Mouse (Mus musculus): ENCODE measurements around the gene Rtkn. TPM values are rescaled to one million over a fixed set of nuclear protein-coding genes. Genes with fewer than 3 reads are reported as not detected.

Rtkn gene
- polyA plus RNA-seq, 1 experiment from 2014 or later: 18.0 TPM

DNA sequence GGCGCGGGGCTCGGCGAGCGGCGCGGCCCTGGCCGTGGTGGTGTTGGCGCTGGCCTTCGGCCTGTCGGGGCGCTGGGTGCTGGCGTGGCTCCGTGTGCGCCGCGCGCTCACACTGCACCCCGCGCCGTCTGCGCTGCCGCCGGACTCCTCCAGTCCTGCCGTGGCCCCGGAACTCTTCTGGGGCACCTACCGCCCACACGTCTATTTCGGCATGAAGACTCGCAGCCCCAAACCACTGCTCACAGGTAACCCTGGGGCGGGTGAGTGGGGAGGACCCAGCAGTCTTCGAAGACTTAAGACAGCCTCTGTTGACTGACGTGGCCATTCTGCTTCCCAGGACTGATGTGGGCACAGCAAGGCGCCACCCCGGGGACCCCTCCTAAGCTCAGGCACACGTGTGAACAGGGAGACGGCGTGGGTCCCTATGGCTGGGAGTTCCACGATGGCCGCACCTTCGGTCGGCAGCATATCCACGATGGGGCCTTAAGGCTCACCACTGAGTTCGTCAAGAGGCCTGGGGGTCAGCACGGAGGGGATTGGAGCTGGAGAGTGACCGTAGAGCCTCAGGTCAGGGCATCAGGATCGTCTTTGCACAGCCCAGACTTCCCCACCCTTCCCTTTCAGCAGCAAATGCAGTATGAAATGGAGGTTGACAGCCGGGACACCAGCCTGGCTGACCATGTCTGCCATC is 19.4 kb upstream of the Rtkn start:
- H3K4me1 ChIP-seq (ENCODE audit: control insufficient read depth, insufficient read depth, low read length): peaks cover 28% of the 10 kb centered on the region
- H3K27ac ChIP-seq (ENCODE audit: low read depth, low read length): peak overlapping the region; percentile 84; the same call in 1 of the 2 replicates
- no peaks in the 10 kb centered on the region for H3K27me3 ChIP-seq (ENCODE audit: control insufficient read depth, insufficient read depth, low read length)
- peak overlapping the region; percentile 95 for H3K4me2 ChIP-seq (replicated peaks; ENCODE audit: low read depth, low read length)
- ATAC-seq (ENCODE audit: low FRiP score, low TSS enrichment): no peak; the same call in 1 of the 2 replicates
- H3K36me3 ChIP-seq (ENCODE audit: control insufficient read depth, insufficient read depth, low read length): peaks cover 37% of the 10 kb centered on the region
- peak overlapping the region; percentile 69 for H3K4me3 ChIP-seq (ENCODE audit: low read length)
- 2% methylated on average over 41 of the region's 48 CpGs for WGBS
- H3K9ac ChIP-seq (ENCODE audit: low read depth, low read length): peak overlapping the region; percentile 93
- H3K9me3 ChIP-seq (ENCODE audit: control insufficient read depth, low read length): no peaks in the 10 kb centered on the region

DNA sequence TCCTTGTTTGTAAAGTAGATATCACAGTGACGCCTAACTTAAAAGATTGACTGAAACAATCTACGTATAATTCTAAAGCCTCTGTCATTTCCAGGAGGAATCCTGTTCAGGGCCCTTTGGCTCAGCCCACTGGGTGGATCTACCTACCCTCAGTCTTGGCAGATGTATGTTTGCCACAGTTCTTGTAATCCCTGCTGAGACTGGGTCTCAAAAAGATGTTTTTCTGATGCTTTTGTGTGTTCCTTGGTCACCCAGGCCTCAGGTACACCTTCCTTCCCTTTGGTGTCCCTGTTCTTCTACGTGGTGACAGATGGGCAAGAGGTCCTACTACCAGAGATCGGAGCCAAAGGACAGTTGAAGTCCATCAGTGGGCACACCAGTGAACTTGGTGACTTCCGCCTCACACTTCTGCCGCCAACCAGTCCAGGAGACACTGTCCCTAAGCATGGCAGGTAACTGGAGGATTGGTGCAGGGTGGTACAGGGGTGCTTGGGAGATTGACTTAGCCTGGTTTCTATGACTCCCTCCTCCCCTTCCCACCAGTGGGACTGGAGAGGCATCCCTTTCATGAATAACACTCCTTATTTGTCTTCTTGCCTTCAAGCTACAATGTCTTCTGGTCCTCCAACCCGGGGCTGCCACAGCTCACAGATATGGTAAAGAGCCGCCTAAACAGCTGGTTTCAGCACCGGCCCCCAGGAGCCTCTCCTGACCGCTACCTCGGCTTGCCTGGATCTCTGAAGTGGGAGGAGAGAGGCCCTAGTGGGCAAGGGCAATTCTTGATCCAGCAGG is 18.7 kb upstream of the Rtkn start:
- Histone ChIP-seq H3K27me3 (ENCODE audit: control insufficient read depth, insufficient read depth, low read length) (no peaks in the 10 kb centered on the region), H3K36me3 (ENCODE audit: control insufficient read depth, insufficient read depth, low read length) (peaks cover 32% of the 10 kb centered on the region), H3K27ac (ENCODE audit: low read depth, low read length) (0 out of 2 replicates have a peak overlapping the region, but pooled peaks have one; percentile 84), H3K9ac (ENCODE audit: low read depth, low read length) (peak overlapping the region; percentile 93), H3K4me1 (ENCODE audit: control insufficient read depth, insufficient read depth, low read length) (peaks cover 28% of the 10 kb centered on the region), H3K4me2 (replicated peaks; ENCODE audit: low read depth, low read length) (peak overlapping the region; percentile 95), H3K4me3 (ENCODE audit: low read length) (peak overlapping the region; percentile 69), H3K9me3 (ENCODE audit: control insufficient read depth, low read length) (no peaks in the 10 kb centered on the region)
- ATAC-seq (ENCODE audit: low FRiP score, low TSS enrichment): no peak
- 72% methylated on average over 11 of the region's 11 CpGs for WGBS

DNA sequence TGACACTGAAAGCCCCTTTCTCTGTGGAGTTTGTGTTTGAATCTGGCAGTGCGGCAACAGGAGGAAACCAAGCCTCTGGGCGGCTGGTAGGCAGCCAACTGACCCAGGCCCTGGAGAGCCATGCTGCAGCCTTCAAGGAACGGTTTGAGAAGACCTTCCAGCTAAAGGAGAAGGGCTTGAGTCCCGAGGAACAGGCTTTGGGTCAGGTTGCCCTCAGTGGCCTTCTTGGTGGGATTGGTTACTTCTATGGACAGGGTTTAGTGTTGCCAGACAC is 18.2 kb upstream of the Rtkn start:
- WGBS: 88% methylated on average over 4 of the region's 4 CpGs
- H3K4me3 ChIP-seq (ENCODE audit: low read length): 0 out of 2 replicates have a peak overlapping the region, but pooled peaks have one; percentile 4
- no peak overlapping the region for H3K4me2 ChIP-seq (replicated peaks; ENCODE audit: low read depth, low read length)
- no peak for ATAC-seq (ENCODE audit: low FRiP score, low TSS enrichment)
- 0 out of 2 replicates have a peak overlapping the region, but pooled peaks have one; percentile 93 for H3K9ac ChIP-seq (ENCODE audit: low read depth, low read length)
- H3K36me3 ChIP-seq (ENCODE audit: control insufficient read depth, insufficient read depth, low read length): peaks cover 32% of the 10 kb centered on the region
- no peak overlapping the region for H3K27ac ChIP-seq (ENCODE audit: low read depth, low read length)
- no peaks in the 10 kb centered on the region for H3K9me3 ChIP-seq (ENCODE audit: control insufficient read depth, low read length)
- no peaks in the 10 kb centered on the region for H3K27me3 ChIP-seq (ENCODE audit: control insufficient read depth, insufficient read depth, low read length)
- peaks cover 28% of the 10 kb centered on the region for H3K4me1 ChIP-seq (ENCODE audit: control insufficient read depth, insufficient read depth, low read length)

- no peaks in the 10 kb centered on the region for H3K9me3 ChIP-seq (ENCODE audit: control insufficient read depth, low read length)
- ATAC-seq (ENCODE audit: low FRiP score, low TSS enrichment): no peak
- H3K27ac ChIP-seq (ENCODE audit: low read depth, low read length): no peak overlapping the region
- no peak overlapping the region for H3K4me2 ChIP-seq (replicated peaks; ENCODE audit: low read depth, low read length)
- WGBS: 85% methylated on average over 13 of the region's 13 CpGs
- H3K9ac ChIP-seq (ENCODE audit: low read depth, low read length): no peak overlapping the region
- no peak overlapping the region for H3K4me3 ChIP-seq (ENCODE audit: low read length)
- H3K36me3 ChIP-seq (ENCODE audit: control insufficient read depth, insufficient read depth, low read length): peaks cover 32% of the 10 kb centered on the region
- H3K27me3 ChIP-seq (ENCODE audit: control insufficient read depth, insufficient read depth, low read length): no peaks in the 10 kb centered on the region
- peaks cover 33% of the 10 kb centered on the region for H3K4me1 ChIP-seq (ENCODE audit: control insufficient read depth, insufficient read depth, low read length)
Observed at GRCm38 (mm10) chr6:83117616-83118015, 17.6 kb upstream of the Rtkn start.

DNA sequence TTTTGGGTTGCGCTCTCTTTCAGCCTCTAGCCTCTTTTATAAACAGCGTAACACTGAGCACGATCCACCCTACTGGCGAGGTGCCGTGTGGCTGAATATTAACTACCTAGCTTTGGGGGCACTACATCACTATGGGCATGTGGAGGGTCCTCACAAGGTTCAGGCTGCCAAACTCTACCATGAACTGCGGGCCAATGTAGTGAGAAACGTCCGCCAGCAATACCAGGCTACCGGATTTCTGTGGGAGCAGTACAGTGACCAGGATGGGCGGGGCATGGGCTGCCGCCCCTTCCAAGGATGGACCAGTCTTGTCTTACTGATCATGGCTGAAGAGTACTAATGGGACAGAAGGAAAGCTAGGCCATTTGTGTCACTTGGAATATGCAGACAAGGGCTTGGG is 16.9 kb upstream of the Rtkn start:
- Histone ChIP-seq H3K9ac (ENCODE audit: low read depth, low read length) (no peak overlapping the region), H3K9me3 (ENCODE audit: control insufficient read depth, low read length) (no peaks in the 10 kb centered on the region), H3K36me3 (ENCODE audit: control insufficient read depth, insufficient read depth, low read length) (peaks cover 32% of the 10 kb centered on the region), H3K4me2 (replicated peaks; ENCODE audit: low read depth, low read length) (no peak overlapping the region), H3K27me3 (ENCODE audit: control insufficient read depth, insufficient read depth, low read length) (no peaks in the 10 kb centered on the region), H3K27ac (ENCODE audit: low read depth, low read length) (no peak overlapping the region), H3K4me3 (ENCODE audit: low read length) (no peak overlapping the region), H3K4me1 (ENCODE audit: control insufficient read depth, insufficient read depth, low read length) (peaks cover 40% of the 10 kb centered on the region)
- no peak for ATAC-seq (ENCODE audit: low FRiP score, low TSS enrichment)
- 83% methylated on average over 11 of the region's 11 CpGs for WGBS

- Histone ChIP-seq H3K9me3 (ENCODE audit: control insufficient read depth, low read length) (no peaks in the 10 kb centered on the region), H3K4me1 (ENCODE audit: control insufficient read depth, insufficient read depth, low read length) (peaks cover 45% of the 10 kb centered on the region), H3K4me2 (replicated peaks; ENCODE audit: low read depth, low read length) (peak overlapping the region; percentile 68; the same call in 1 of the 2 replicates), H3K9ac (ENCODE audit: low read depth, low read length) (peak overlapping the region; percentile 34; the same call in 1 of the 2 replicates), H3K4me3 (ENCODE audit: low read length) (no peak overlapping the region), H3K36me3 (ENCODE audit: control insufficient read depth, insufficient read depth, low read length) (peaks cover 32% of the 10 kb centered on the region), H3K27me3 (ENCODE audit: control insufficient read depth, insufficient read depth, low read length) (no peaks in the 10 kb centered on the region), H3K27ac (ENCODE audit: low read depth, low read length) (no peak overlapping the region)
- 74% methylated on average over 14 of the region's 14 CpGs for WGBS
- ATAC-seq (ENCODE audit: low FRiP score, low TSS enrichment): no peak
Observed at GRCm38 (mm10) chr6:83118825-83119733, 16.2 kb upstream of the Rtkn start.

DNA sequence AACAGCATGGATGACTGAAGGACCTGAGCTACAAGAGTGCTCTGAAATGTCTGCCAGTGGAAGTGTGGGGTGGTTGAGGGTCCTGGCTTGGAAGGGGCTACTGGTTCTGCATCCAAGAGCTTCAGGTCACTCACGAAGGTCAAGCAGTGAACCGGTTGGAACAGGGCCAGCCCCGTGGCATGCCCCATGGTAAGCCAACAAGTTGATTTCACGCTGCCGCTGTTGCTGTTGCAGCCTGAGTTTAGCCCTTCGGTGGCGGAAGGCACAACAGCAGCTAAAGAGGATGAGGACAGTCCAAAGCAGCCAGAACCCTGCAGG is 15.6 kb upstream of the Rtkn start:
- Histone ChIP-seq H3K36me3 (ENCODE audit: control insufficient read depth, insufficient read depth, low read length) (peaks cover 32% of the 10 kb centered on the region), H3K4me1 (ENCODE audit: control insufficient read depth, insufficient read depth, low read length) (peaks cover 44% of the 10 kb centered on the region), H3K9me3 (ENCODE audit: control insufficient read depth, low read length) (no peaks in the 10 kb centered on the region), H3K4me3 (ENCODE audit: low read length) (peak overlapping the region; percentile 70; the same call in 1 of the 2 replicates), H3K9ac (ENCODE audit: low read depth, low read length) (0 out of 2 replicates have a peak overlapping the region, but pooled peaks have one; percentile 76), H3K4me2 (replicated peaks; ENCODE audit: low read depth, low read length) (peak overlapping the region; percentile 68), H3K27me3 (ENCODE audit: control insufficient read depth, insufficient read depth, low read length) (no peaks in the 10 kb centered on the region), H3K27ac (ENCODE audit: low read depth, low read length) (0 out of 2 replicates have a peak overlapping the region, but pooled peaks have one; percentile 94)
- 79% methylated on average over 7 of the region's 7 CpGs for WGBS
- ATAC-seq (ENCODE audit: low FRiP score, low TSS enrichment): no peak

- peak within 1 kb of the TSS; percentile 77 for H3K9ac ChIP-seq (ENCODE audit: low read depth, low read length)
- H3K9me3 ChIP-seq (ENCODE audit: control insufficient read depth, low read length): no peaks in the 10 kb centered on the region
- WGBS: under 1% methylated on average over 38 of the region's 38 CpGs
- H3K4me3 ChIP-seq (ENCODE audit: low read length): peak within 1 kb of the TSS; percentile 70
- peak within 1 kb of the TSS; percentile 75 for H3K4me2 ChIP-seq (replicated peaks; ENCODE audit: low read depth, low read length)
- peaks cover 32% of the 10 kb centered on the region for H3K36me3 ChIP-seq (ENCODE audit: control insufficient read depth, insufficient read depth, low read length)
- no peaks in the 10 kb centered on the region for H3K27me3 ChIP-seq (ENCODE audit: control insufficient read depth, insufficient read depth, low read length)
- peaks cover 42% of the 10 kb centered on the region for H3K4me1 ChIP-seq (ENCODE audit: control insufficient read depth, insufficient read depth, low read length)
- ATAC-seq (ENCODE audit: low FRiP score, low TSS enrichment): peak; percentile 93
- peak within 1 kb of the TSS; percentile 98 for H3K27ac ChIP-seq (ENCODE audit: low read depth, low read length)
Observed at GRCm38 (mm10) chr6:83120930-83121862, 14.1 kb upstream of the Rtkn start, which contains the start of gene Wbp1. TSS of gene Wbp1 (minus strand) at chr6:83121559.
